Comparison of ENCODE assay signal across 8 mouse cellular contexts in the genomic region with DNA sequence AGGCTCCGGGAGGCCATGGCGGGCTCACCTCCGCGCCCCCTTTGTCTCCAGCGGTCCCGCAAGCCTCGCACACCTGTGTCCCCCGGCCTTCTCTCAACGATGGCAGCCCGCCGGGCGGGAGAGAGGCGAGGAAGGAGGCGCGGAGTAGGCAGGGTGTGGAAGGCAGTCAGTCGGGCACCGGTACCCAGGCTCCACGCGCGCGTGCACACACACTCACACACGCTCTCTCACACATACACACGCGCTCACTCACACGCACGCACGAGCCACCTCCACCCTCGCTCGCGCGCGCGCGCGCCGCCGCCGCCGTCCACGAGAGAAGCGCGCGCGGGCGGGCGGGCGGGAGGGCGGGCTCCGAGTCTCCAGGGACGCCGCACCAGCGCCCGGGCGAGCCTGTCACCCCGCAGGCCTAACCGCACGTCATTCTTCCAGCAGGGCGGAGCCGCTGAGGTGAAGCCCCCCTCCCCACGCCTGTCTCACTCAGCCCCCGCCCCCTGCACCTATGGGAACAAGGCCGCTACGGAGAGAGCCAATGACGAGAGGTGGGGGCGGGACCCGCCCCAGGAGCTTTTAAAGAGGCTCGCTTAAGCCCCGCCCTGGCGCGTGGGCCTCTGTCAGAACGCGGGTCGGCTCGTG. TPM values are rescaled to one million over a fixed set of nuclear protein-coding genes. Genes with fewer than 3 reads are reported as not detected.
A peak's percentile ranks its signal among the peaks of the same experiment; 100 is the strongest.
DNase-seq lines count a peak whose midpoint lies in the region; ATAC-seq and TF ChIP-seq lines count a peak whose summit lies in the region.

Gene Rundc3b (minus strand): TSS at position 357 of the 636 bp plus-strand sequence.

- no peak for TF ChIP-seq CTCF in left cerebral cortex, adult 2 months (IDR thresholded peaks at IDR 0.05)

- no peaks in the 10 kb centered on the region for H3K79me2 ChIP-seq in macrophage (ENCODE audit: inconsistent target)

- WGBS in macrophage (ENCODE audit: missing documents): under 1% methylated on average over 54 of the region's 74 CpGs

- H3K27ac ChIP-seq in left cerebral cortex, adult 2 months: peak within 1 kb of the TSS; percentile 92
- no peak within 1 kb of the TSS for H3K27ac ChIP-seq in macrophage

- peak; percentile 97 for ATAC-seq in common myeloid progenitor, adult 5-6 weeks (replicated peaks; ENCODE audit: low read depth, poor library complexity, severe bottlenecking)

- no peaks in the 10 kb centered on the region for H3K36me3 ChIP-seq in macrophage (ENCODE audit: inconsistent target)

- peak within 1 kb of the TSS; percentile 90 for H3K4me3 ChIP-seq in left cerebral cortex, adult 2 months
- H3K4me3 ChIP-seq in macrophage (ENCODE audit: inconsistent target): peak within 1 kb of the TSS; percentile 28

- peak; percentile 98 for DNase-seq in ZHBTc4 (ENCODE audit: low read depth, low spot score)
- peak; percentile 70 for DNase-seq in gastrocnemius, postnatal 10 days
- DNase-seq in hindlimb bud, embryonic 11.5 days (ENCODE audit: extremely low spot score, low read depth, low spot score): peak; percentile 39
- DNase-seq in left cerebral cortex, adult 2 months (ENCODE audit: extremely low spot score in 1 of 2, low spot score in 2 of 2): peak; percentile 92
- peak; percentile 96 for DNase-seq in right cerebral cortex, adult 18-20 months
- peak; percentile 51 for DNase-seq in urinary bladder, adult 2 months (ENCODE audit: low spot score)

- intact Hi-C loops in left cerebral cortex, adult 2 months (cut with DNase I): no loop called here

RNA-seq across cellular contexts. Expression of gene Rundc3b, which starts in this region (rescaled TPM):
- 0.87 and 1.2 TPM in 2 replicates for total RNA-seq in common myeloid progenitor, adult 5-6 weeks (2017)
- under 1 TPM; 0.63 to 0.75 TPM for total RNA-seq in gastrocnemius, postnatal 10 days (2021)
- 10 to 100 TPM; 32.4 to 34.1 TPM for total RNA-seq in left cerebral cortex, adult 2 months (2021)
- 1 to 10 TPM in 17 of 26 experiments, under 1 TPM in 8, not detected in 1; 0.30 to 3.2 (median 1.2) TPM for total RNA-seq in macrophage (2018; cell fraction: chromatin; rRNA removed)
- total RNA-seq in macrophage (2018; cell fraction: cytosol; rRNA removed): 1 to 10 TPM in 14 of 26 experiments, under 1 TPM in 12; 0.46 to 1.8 (median 1.1) TPM
- 1 to 10 TPM in 19 of 26 experiments, under 1 TPM in 7; 0.36 to 3.2 (median 1.4) TPM for total RNA-seq in macrophage (2018; cell fraction: nucleus; rRNA removed)
- polyA plus RNA-seq in macrophage (2018): 0.89 to 1.5 TPM (median 1.2 TPM) in 3 replicates
- 0.21 and 0.29 TPM in 2 replicates for polyA plus RNA-seq in urinary bladder, adult 2 months (2012; rRNA removed)

Comparison
In these comparisons a context has a peak if more than half of its experiments do, and no peak if none do; other contexts are left out.
1. RNA of gene Rundc3b (total RNA-seq): 32.4 to 34.1 TPM in left cerebral cortex, adult 2 months; 0.87 to 1.2 TPM in common myeloid progenitor, adult 5-6 weeks and 0.63 to 0.75 TPM in gastrocnemius, postnatal 10 days; every median in the first group is over 10 times any median in the second.
2. Peak in DNase-seq in gastrocnemius, postnatal 10 days; RNA of the gene not detected or under 1 TPM.
3. Peak in DNase-seq in urinary bladder, adult 2 months; RNA of the gene not detected or under 1 TPM.
4. DNase-seq: peak in every context shown above with its lines; median percentile 98 in ZHBTc4; 96 in right cerebral cortex, adult 18-20 months; 92 in left cerebral cortex, adult 2 months; 70 in gastrocnemius, postnatal 10 days; 51 in urinary bladder, adult 2 months; 39 in hindlimb bud, embryonic 11.5 days.